Mouse (Mus musculus) testis, adult 2 months (tissue): ENCODE data around the gene Gm49394.

Experiments used
- CTCF ChIP-seq: fragments of 200-500 bp; IDR thresholded peaks from 2 replicates; pipeline ENCODE4 v1.5.1; 2012; ENCODE audit warnings: low read depth, mild to moderate bottlenecking, inconsistent platforms, low read length, moderate library complexity; ENCODE audit not compliant: control insufficient read depth, insufficient read depth, insufficient replicate concordance
- POLR2A ChIP-seq: fragments of 200-500 bp; IDR thresholded peaks from 2 replicates; pipeline ENCODE4 v1.6.1; 2012; ENCODE audit warnings: low read depth, mild to moderate bottlenecking, inconsistent platforms, low read length, moderate library complexity; ENCODE audit not compliant: control insufficient read depth

- no peak for TF ChIP-seq POLR2A
- no peak for TF ChIP-seq CTCF
These were observed 9.7 kb downstream of the Gm49394 start for GRCm38 (mm10) chr7:142659767-142660650.
